Mouse (Mus musculus): Measurements from ENCODE around the gene Nr1d2. TPM values are rescaled to one million over a fixed set of nuclear protein-coding genes. Genes with fewer than 3 reads are reported as not detected.
"Not testable (repeated sequence)": the region's sequence is repeated elsewhere in the genome, so short reads cannot be mapped to it uniquely, and the experiment has no call there.

Gene Nr1d2
- polyA plus RNA-seq, 1 experiment from 2014 or later: 11.9 TPM

DNA sequence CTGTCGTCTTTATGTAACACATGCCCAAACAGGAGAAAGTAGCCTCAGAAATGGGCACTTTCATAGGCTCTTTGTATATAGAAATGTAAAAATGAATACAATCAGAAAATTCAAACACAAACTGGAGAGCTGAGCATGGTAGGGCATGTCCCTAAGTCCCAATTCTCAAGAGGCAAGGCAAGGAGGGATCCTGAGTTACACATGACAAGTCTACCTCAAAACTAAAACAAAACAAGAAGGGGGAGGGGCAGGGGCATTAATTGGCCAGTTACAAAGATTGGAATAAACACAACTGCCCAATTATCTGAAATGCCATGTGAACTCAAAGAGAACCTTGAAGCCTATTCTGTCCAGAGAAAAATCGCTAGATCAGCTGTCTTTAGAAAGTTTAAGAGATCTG is 5.9 kb downstream of the Nr1d2 start:
- no peak for DNase-seq (ENCODE audit: low spot score)

DNA sequence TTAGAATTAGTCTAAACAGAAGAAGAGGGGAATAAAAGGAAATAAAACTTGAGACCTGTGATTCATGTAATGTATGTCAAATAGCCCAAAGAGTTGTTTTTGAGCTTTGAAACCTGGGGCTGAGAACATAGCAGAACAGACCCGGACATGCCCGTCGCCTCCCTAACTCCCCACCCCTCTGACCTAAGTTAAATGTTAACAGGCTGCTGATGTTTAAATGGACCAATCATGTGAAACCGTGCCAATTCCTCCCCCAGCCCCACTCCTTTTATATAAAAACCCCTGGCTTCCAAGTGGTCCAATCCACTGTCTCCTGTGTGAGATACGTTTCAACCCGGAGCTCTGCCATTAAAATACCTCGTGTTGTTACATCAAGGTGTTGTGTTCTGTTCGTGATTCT is 7.1 kb downstream of the Nr1d2 start:
- not testable (repeated sequence) for DNase-seq (ENCODE audit: low spot score)

DNA sequence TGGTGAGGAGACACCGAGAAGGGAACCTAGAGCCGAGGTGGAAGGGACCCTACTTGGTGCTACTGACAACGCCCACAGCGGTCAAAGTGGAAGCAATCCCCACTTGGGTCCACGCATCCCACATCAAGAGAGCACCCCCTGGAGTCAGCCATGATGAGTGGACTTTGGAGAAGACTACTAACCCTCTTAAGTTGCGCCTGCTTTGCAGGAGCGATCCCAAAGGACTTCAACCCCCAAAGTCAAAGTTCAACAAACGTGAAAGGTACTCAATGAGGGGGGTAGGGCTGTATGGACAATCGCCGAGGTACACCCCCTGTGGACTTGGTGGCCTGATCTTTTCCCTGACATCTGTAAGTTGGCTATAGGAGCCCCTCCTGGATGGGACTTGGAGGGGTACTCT is 9.2 kb downstream of the Nr1d2 start:
- DNase-seq (ENCODE audit: low spot score): not testable (repeated sequence)

DNA sequence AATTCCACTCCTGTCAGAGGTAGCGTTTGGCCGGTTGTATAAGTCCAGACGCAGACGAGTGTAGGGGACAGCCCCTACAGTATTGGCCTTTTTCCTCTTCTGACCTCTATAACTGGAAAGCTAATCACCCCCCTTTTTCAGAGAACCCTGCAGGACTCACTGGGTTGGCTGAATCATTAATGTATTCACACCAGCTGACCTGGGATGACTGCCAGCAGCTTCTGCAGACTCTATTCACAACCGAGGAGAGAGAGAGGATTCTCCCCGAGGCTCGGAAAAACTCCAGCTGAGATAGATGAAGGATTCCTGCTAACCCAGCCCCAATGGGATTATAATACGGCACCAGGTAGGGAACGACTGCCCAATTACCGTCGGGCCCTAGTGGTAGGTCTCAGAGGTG is 12.7 kb downstream of the Nr1d2 start:
- not testable (repeated sequence) for DNase-seq (ENCODE audit: low spot score)

DNA sequence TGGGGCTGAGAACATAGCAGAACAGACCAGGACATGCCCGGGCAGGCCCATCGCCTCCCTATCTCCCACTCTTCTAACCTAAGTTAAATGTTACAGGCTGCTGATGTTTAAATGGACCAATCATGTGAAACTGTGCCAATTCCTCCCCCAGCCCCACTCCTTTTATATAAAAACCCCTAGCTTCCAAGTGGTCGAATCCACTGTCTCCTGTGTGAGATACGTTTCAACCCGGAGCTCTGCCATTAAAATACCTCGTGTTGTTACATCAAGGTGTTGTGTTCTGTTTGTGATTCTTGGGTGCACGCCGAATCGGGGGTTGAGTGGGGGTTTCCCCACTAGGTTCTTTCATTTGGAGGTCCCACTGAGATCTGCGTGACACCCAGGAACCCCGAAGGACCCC is 13.5 kb downstream of the Nr1d2 start:
- not testable (repeated sequence) for DNase-seq (ENCODE audit: low spot score)

DNA sequence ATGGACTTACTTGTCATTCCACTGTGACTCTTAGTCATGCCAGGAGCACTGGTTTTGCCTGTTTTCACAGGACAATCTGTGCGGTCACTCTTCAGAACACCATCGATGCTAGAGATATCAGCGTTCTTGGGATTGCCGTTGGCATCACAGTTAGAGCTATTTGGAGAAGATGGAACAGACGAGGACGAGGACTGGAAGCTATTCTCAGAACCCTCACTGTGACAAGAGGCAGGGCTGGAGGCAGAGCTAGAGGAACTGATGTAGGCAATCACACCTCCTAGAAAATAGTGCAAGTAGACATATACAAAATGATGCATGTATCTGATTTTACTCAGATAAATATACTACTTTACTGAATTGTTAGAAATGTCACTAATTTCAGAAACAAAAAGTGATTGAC is 16.9 kb downstream of the Nr1d2 start:
- no peak for DNase-seq (ENCODE audit: low spot score)

DNA sequence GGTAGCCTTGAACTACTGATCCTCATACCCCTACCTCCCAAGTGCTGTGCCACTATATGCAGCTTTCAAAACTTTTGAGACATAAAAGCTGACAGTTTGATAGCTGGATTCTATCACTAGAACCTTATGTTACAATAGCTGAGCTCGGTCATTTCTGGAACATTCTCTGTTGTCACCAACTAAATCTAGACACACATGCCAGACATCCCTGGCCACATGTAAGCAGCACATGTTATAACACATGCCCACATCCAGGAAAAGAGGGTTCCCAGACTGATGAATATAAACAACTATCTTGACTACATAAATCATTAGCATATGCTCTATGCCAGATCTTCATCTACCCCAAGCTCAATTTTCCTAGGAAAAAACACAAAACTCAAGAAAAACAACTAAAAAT is 21.8 kb downstream of the Nr1d2 start:
- no peak for DNase-seq (ENCODE audit: low spot score)

DNA sequence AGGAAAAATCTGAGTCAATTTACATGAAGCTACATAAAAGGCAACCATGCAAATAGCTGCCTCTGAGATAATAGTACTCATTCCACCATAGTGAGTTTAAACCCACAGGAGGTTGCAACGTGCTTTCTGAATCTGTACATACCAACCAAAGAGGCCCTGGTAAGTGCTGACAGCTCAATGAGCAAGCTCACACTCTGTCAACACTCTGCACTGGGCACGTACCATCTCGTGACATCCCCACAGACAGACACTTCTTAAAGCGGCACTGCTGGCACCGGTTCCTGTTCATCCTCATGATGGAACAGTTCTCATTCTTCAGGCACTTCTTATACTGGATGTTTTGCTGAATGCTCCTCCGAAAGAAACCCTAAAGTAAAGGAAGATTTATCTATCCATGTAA is 22.5 kb downstream of the Nr1d2 start:
- DNase-seq (ENCODE audit: low spot score): no peak

DNA sequence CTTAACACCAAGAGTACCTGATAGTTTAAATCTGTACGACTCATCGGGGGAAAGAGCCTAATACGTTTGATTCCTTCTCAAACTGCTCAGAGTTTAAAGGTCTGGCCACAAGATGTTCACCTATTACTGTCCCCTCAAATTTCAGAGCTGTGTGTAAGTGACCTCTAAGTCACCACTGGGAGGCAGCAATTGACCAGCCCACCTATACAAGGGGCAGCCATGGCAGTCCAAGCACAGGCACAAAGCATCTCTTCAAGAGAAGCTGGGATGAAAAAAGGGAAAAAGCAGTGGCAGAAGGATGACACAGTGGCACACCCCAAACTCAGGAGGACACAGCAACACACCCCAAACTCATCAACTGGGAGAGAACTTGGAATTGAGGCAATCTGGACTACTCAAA is 28.1 kb downstream of the Nr1d2 start:
- DNase-seq (ENCODE audit: low spot score): no peak

DNA sequence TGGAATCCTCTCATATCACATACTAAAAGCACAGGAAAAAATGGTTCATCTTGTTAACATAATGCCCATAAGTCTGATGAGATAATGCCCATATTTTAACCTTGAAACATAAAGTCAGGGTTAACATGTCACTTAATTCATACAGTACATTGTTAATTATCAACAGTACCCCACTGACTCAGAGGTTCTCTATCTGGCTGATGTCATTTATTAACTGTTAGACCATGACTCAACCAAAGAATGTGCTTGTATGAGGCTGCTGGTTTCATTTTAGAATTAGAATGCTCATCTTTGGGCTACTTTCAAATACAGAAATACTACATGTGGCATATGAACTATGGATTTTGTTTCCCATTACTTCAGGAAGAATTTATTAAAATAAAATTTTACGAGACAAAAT is 34.6 kb downstream of the Nr1d2 start:
- DNase-seq (ENCODE audit: low spot score): not testable (repeated sequence)

DNA sequence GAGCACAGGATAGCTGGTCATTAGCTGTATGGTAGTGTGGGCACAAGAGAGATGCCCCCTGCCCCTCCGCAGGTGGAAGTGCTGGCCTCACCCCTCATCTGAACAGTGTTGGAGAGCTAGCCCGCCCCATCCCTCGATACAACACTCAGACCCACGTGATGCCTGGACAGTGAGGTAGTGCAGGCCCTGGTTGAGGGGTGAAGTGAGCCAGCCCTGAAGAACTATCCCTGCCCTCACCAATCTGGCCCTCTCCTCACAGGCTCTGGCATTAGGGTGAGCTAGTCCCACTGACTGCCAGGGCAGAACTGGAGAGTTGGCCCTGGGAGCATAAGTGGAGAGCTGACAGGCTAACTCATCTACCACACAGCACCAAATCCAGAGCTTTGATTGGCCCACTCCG is 37.5 kb downstream of the Nr1d2 start:
- no peak for DNase-seq (ENCODE audit: low spot score)

DNA sequence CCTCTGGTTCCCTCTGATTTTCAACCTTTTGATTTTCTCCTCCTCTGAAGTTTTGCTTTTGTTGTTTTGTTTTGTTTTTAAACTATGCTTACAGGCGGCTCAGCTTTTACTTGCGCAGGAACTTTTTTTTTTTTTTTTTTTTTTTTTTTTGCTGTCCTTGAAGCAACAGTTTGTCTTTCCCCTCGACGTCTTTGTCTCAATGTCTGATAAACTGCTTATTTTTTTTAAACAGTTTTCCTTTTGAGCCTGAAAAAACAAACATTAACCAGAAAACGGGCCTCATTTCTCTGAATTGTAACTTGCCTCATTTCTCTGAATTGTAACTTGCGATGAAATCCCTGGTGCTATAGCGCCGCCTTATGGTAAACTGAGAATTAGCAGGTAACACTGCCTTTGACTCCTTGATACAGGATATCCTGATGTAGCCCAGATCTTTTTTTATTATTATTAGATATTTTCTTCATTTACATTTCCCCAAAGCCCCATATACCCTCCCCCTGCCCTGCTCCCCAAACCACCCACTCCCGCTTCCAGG is 52.0 kb downstream of the Nr1d2 start:
- DNase-seq (ENCODE audit: low spot score): peak; percentile 71

DNA sequence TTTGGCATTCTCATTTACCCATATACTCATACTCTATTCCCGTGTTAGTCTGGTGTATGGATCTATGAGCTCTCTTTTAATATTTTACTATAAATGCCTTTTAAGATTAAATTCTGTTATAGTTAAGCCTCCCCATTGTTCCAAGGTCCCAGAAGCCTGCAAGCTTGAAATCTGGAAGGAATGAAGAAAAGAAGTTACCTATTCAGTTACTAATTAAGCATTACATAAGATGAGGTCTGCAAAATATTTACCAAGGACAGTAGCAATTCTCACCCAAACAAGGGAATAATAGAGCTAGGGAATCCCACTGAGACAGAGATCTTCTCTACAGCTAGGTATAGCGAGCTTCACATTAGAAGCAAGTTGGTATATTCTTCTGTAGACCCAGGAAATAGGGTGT is 61.4 kb downstream of the Nr1d2 start:
- not testable (repeated sequence) for DNase-seq (ENCODE audit: low spot score)

DNA sequence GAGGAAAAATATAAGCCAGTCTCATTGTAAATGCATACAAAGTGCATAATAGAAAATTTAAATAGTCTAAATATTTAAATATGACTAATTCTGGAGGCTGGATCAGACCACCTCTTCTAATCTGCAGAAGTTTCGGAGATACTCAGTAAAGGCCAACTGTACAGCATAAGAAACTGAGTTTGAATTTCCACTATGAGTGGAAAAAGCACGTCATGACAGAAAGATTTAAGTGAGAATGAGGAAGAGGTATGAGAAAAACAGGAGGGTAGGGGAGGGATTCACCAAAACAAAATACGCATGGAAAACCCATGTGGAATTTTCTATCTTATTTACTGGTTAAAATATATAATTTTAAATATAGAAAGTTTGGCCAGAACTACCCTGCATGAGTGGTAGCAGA is 71.3 kb downstream of the Nr1d2 start:
- no peak for DNase-seq (ENCODE audit: low spot score)

DNA sequence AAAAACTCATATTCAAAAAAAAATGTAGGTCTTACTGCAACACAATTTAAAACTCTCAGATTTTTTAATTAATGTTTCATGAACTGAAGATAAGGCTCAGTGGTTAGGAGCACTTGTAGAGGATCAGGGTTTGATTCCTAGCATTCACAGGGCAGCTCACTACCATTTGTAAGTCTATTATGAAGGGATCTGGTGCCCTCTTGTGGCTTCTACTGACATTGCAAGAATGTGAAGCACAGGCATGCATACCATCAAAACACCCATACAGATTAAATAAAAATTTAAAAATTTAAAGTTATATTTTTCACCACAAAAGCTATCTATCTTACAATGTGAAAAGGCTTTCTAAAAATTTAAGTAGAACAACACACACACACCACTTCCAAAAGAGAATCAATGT is 71.9 kb downstream of the Nr1d2 start:
- peak; percentile 70 for DNase-seq (ENCODE audit: low spot score)

Small RNA genes within 50 kb of the gene (microRNA-seq; reads per million reads assigned to microRNA genes)
- not detected for gene Gm44469 (ENCODE audit: borderline number of aligned reads)

Other genes with a start within 250 kb of the Nr1d2 start
- 17.4 and 17.7 TPM in 2 replicates for gene Nkiras1, start 32.0 kb upstream of the Nr1d2 start, polyA plus RNA-seq (2015; fragmentation: Nextera tagmentation; extraction: Ambion mirVana)
- 550 and 568 TPM in 2 replicates for gene Rpl15, start 32.3 kb upstream of the Nr1d2 start, polyA plus RNA-seq (2015; fragmentation: Nextera tagmentation; extraction: Ambion mirVana)
- gene Ube2e1, start 92.7 kb upstream of the Nr1d2 start, polyA plus RNA-seq (2015; fragmentation: Nextera tagmentation; extraction: Ambion mirVana): 173 and 189 TPM in 2 replicates